Mouse (Mus musculus): ENCODE data around the gene Esyt2. TPM values are rescaled to one million over a fixed set of nuclear protein-coding genes. Genes with fewer than 3 reads are reported as not detected.
A peak's percentile ranks its signal among the peaks of the same experiment; 100 is the strongest.

Esyt2 gene
- polyA plus RNA-seq, 1 experiment from 2014 or later = 18.2 TPM

GRCm38 (mm10) chr12:116383995-116384394, 103.0 kb downstream of the Esyt2 start:
- no peak for ATAC-seq (ENCODE audit: low FRiP score, low read depth)
- Histone ChIP-seq H3K9me3 (no peaks in the 10 kb centered on the region), H3K4me2 (replicated peaks) (no peak overlapping the region), H3K36me3 (no peaks in the 10 kb centered on the region), H3K4me3 (no peak overlapping the region), H3K9ac (no peak overlapping the region), H3K27ac (no peak overlapping the region), H3K4me1 (no peaks in the 10 kb centered on the region), H3K27me3 (replicated peaks) (no peaks in the 10 kb centered on the region)

- ATAC-seq (ENCODE audit: low FRiP score, low read depth) = no peak
- Histone ChIP-seq H3K4me1 (no peaks in the 10 kb centered on the region), H3K27ac (no peak overlapping the region), H3K27me3 (replicated peaks) (no peaks in the 10 kb centered on the region), H3K4me3 (no peak overlapping the region), H3K36me3 (no peaks in the 10 kb centered on the region), H3K4me2 (replicated peaks) (no peak overlapping the region), H3K9ac (no peak overlapping the region), H3K9me3 (no peaks in the 10 kb centered on the region)
- 75% methylated on average over 1 of the region's 1 CpGs for WGBS
Measured at GRCm38 (mm10) chr12:116386802-116387201, 105.8 kb downstream of the Esyt2 start.

- H3K4me3 ChIP-seq = no peak overlapping the region
- H3K27ac ChIP-seq = no peak overlapping the region
- H3K4me2 ChIP-seq (replicated peaks) = no peak overlapping the region
- 59% methylated on average over 1 of the region's 1 CpGs for WGBS
- no peaks in the 10 kb centered on the region for H3K27me3 ChIP-seq (replicated peaks)
- no peak overlapping the region for H3K9ac ChIP-seq
- H3K4me1 ChIP-seq = no peaks in the 10 kb centered on the region
- ATAC-seq (ENCODE audit: low FRiP score, low read depth) = no peak
- no peaks in the 10 kb centered on the region for H3K36me3 ChIP-seq
- no peaks in the 10 kb centered on the region for H3K9me3 ChIP-seq
Measured at GRCm38 (mm10) chr12:116389868-116390267, 108.9 kb downstream of the Esyt2 start.

- H3K9ac ChIP-seq = no peak overlapping the region
- H3K27ac ChIP-seq = no peak overlapping the region
- no peak overlapping the region for H3K4me3 ChIP-seq
- 87% methylated on average over 2 of the region's 2 CpGs for WGBS
- no peaks in the 10 kb centered on the region for H3K9me3 ChIP-seq
- H3K27me3 ChIP-seq (replicated peaks) = no peaks in the 10 kb centered on the region
- H3K4me2 ChIP-seq (replicated peaks) = no peak overlapping the region
- no peaks in the 10 kb centered on the region for H3K4me1 ChIP-seq
- H3K36me3 ChIP-seq = no peaks in the 10 kb centered on the region
- no peak for ATAC-seq (ENCODE audit: low FRiP score, low read depth)
Measured at GRCm38 (mm10) chr12:116394327-116394726, 113.3 kb downstream of the Esyt2 start.

GRCm38 (mm10) chr12:116395312-116395711, 114.3 kb downstream of the Esyt2 start:
- Histone ChIP-seq H3K27me3 (replicated peaks) (no peaks in the 10 kb centered on the region), H3K4me1 (no peaks in the 10 kb centered on the region), H3K36me3 (no peaks in the 10 kb centered on the region), H3K9me3 (no peaks in the 10 kb centered on the region), H3K9ac (no peak overlapping the region), H3K4me2 (replicated peaks) (no peak overlapping the region), H3K4me3 (no peak overlapping the region), H3K27ac (no peak overlapping the region)
- ATAC-seq (ENCODE audit: low FRiP score, low read depth) = no peak
- 83% methylated on average over 2 of the region's 2 CpGs for WGBS

GRCm38 (mm10) chr12:116396072-116396695, 115.2 kb downstream of the Esyt2 start:
- WGBS = 81% methylated on average over 2 of the region's 2 CpGs
- Histone ChIP-seq H3K27me3 (replicated peaks) (no peaks in the 10 kb centered on the region), H3K9ac (no peak overlapping the region)

GRCm38 (mm10) chr12:116404012-116404679, 123.2 kb downstream of the Esyt2 start:
- Histone ChIP-seq H3K4me3 (peak overlapping the region; percentile 70; the same call in 1 of the 2 replicates), H3K9me3 (peaks cover 26% of the 10 kb centered on the region), H3K36me3 (peaks cover 12% of the 10 kb centered on the region), H3K9ac (no peak overlapping the region), H3K4me1 (peaks cover 10% of the 10 kb centered on the region; the same call in 1 of the 2 replicates), H3K27ac (no peak overlapping the region), H3K27me3 (replicated peaks) (no peaks in the 10 kb centered on the region), H3K4me2 (replicated peaks) (peak overlapping the region; percentile 90)
- ATAC-seq (ENCODE audit: low FRiP score, low read depth) = no peak
- 95% methylated on average over 18 of the region's 18 CpGs for WGBS

More at GRCm38 (mm10) chr12:116396072-116396695, 115.2 kb downstream of the Esyt2 start:
- Histone ChIP-seq H3K4me2 (replicated peaks) (no peak overlapping the region), H3K9me3 (no peaks in the 10 kb centered on the region), H3K4me3 (no peak overlapping the region), H3K36me3 (no peaks in the 10 kb centered on the region), H3K4me1 (no peaks in the 10 kb centered on the region), H3K27ac (no peak overlapping the region)
- no peak for ATAC-seq (ENCODE audit: low FRiP score, low read depth)

- Histone ChIP-seq H3K4me1 (peaks cover 10% of the 10 kb centered on the region; the same call in 1 of the 2 replicates), H3K4me2 (replicated peaks) (peak within 1 kb of the TSS; percentile 90), H3K9ac (peak within 1 kb of the TSS; percentile 75), H3K27me3 (replicated peaks) (no peaks in the 10 kb centered on the region), H3K9me3 (peaks cover 26% of the 10 kb centered on the region), H3K4me3 (peak within 1 kb of the TSS; percentile 70), H3K36me3 (peaks cover 16% of the 10 kb centered on the region), H3K27ac (no peak within 1 kb of the TSS)
- peak; percentile 99 for ATAC-seq (ENCODE audit: low FRiP score, low read depth)
- WGBS = under 1% methylated on average over 72 of the region's 72 CpGs
Measured at GRCm38 (mm10) chr12:116405045-116405835, 124.2 kb downstream of the Esyt2 start, which contains the start of gene Ncapg2. TSS of gene Ncapg2 (plus strand) at chr12:116405402.

- Histone ChIP-seq H3K9me3 (peaks cover 26% of the 10 kb centered on the region), H3K27me3 (replicated peaks) (no peaks in the 10 kb centered on the region), H3K4me3 (peak overlapping the region; percentile 70), H3K4me2 (replicated peaks) (peak overlapping the region; percentile 90), H3K9ac (peak overlapping the region; percentile 75), H3K27ac (no peak overlapping the region), H3K36me3 (peaks cover 16% of the 10 kb centered on the region), H3K4me1 (peaks cover 10% of the 10 kb centered on the region; the same call in 1 of the 2 replicates)
- no peak for ATAC-seq (ENCODE audit: low FRiP score, low read depth)
- WGBS = 13% methylated on average over 8 of the region's 8 CpGs
Measured at GRCm38 (mm10) chr12:116405836-116406155, 124.8 kb downstream of the Esyt2 start.

GRCm38 (mm10) chr12:116407883-116408282, 126.9 kb downstream of the Esyt2 start:
- no peak for ATAC-seq (ENCODE audit: low FRiP score, low read depth)
- Histone ChIP-seq H3K27me3 (replicated peaks) (no peaks in the 10 kb centered on the region), H3K9me3 (peaks cover 15% of the 10 kb centered on the region), H3K27ac (no peak overlapping the region), H3K4me3 (no peak overlapping the region), H3K4me2 (replicated peaks) (no peak overlapping the region), H3K36me3 (peaks cover 16% of the 10 kb centered on the region), H3K4me1 (peaks cover 10% of the 10 kb centered on the region; the same call in 1 of the 2 replicates), H3K9ac (no peak overlapping the region)
- WGBS = over 99% methylated on average over 5 of the region's 5 CpGs

- Histone ChIP-seq H3K4me2 (replicated peaks) (no peak overlapping the region), H3K27ac (no peak overlapping the region), H3K9ac (no peak overlapping the region), H3K9me3 (no peaks in the 10 kb centered on the region), H3K4me1 (no peaks in the 10 kb centered on the region), H3K27me3 (replicated peaks) (no peaks in the 10 kb centered on the region), H3K4me3 (no peak overlapping the region), H3K36me3 (peaks cover 18% of the 10 kb centered on the region)
- WGBS = 96% methylated on average over 4 of the region's 4 CpGs
- ATAC-seq (ENCODE audit: low FRiP score, low read depth) = no peak
Measured at GRCm38 (mm10) chr12:116414941-116415340, 133.9 kb downstream of the Esyt2 start.

GRCm38 (mm10) chr12:116416514-116416913, 135.5 kb downstream of the Esyt2 start:
- H3K27me3 ChIP-seq (replicated peaks) = no peaks in the 10 kb centered on the region
- no peaks in the 10 kb centered on the region for H3K4me1 ChIP-seq
- no peak overlapping the region for H3K27ac ChIP-seq
- H3K4me2 ChIP-seq (replicated peaks) = no peak overlapping the region
- H3K4me3 ChIP-seq = no peak overlapping the region
- no peak overlapping the region for H3K9ac ChIP-seq
- no peak for ATAC-seq (ENCODE audit: low FRiP score, low read depth)
- 94% methylated on average over 1 of the region's 1 CpGs for WGBS
- H3K9me3 ChIP-seq = no peaks in the 10 kb centered on the region
- peaks cover 17% of the 10 kb centered on the region for H3K36me3 ChIP-seq
